In genomic region chr12:110447306-110447705, GRCm38 (mm10) we compare ENCODE assay signal across 8 mouse cellular contexts. TPM values are rescaled to one million over a fixed set of nuclear protein-coding genes. Genes with fewer than 3 reads are reported as not detected.
DNase-seq lines count a peak whose midpoint lies in the region; ATAC-seq lines count a peak whose summit lies in the region.

No protein-coding gene starts in this region.

- H3K4me1 ChIP-seq in neural tube, embryonic 13.5 days (replicated peaks): peaks cover 22% of the 10 kb centered on the region

- peak; percentile 63 for ATAC-seq in neural tube, embryonic 13.5 days (ENCODE audit: low read depth)

- DNase-seq in B cell, adult 2 months: peak; percentile 58 to 64
- peak; percentile 60 for DNase-seq in R1 (ENCODE audit: low read depth, low spot score)
- peak; percentile 72 to 75 for DNase-seq in cerebellum, postnatal 25 days
- DNase-seq in heart, adult 18-20 months: peak; percentile 51 to 64
- peak; percentile 57 for DNase-seq in kidney, adult 18-20 months
- DNase-seq in lung, adult 18-20 months: peak; percentile 41 to 54
- peak; percentile 54 for DNase-seq in thymus, postnatal 0 days (ENCODE audit: low spot score)

- H3K27me3 ChIP-seq in neural tube, embryonic 13.5 days: peaks cover 19% of the 10 kb centered on the region; the same call in 1 of the 2 replicates

- peak overlapping the region; percentile 91 for H3K4me3 ChIP-seq in neural tube, embryonic 13.5 days

- peak overlapping the region; percentile 76 for H3K4me2 ChIP-seq in neural tube, embryonic 13.5 days

- under 1% methylated on average over 39 of the region's 39 CpGs for WGBS in neural tube, embryonic 13.5 days

- H3K9ac ChIP-seq in neural tube, embryonic 13.5 days: peak overlapping the region; percentile 88

- peak overlapping the region; percentile 97 for H3K27ac ChIP-seq in neural tube, embryonic 13.5 days (replicated peaks)

- peaks cover 10% of the 10 kb centered on the region for H3K36me3 ChIP-seq in neural tube, embryonic 13.5 days

- H3K9me3 ChIP-seq in neural tube, embryonic 13.5 days: no peaks in the 10 kb centered on the region

RNA-seq across cellular contexts. Expression of gene Ppp2r5c, which starts 0.4 kb away (rescaled TPM):
- 10 to 100 TPM; 91.7 to 91.9 TPM for total RNA-seq in heart, adult 18-20 months (2021)
- polyA plus RNA-seq in neural tube, embryonic 13.5 days (2015; fragmentation: Nextera tagmentation; extraction: Ambion mirVana): 140 and 151 TPM in 2 replicates
- 309 and 319 TPM in 2 replicates for polyA plus RNA-seq in thymus, postnatal 0 days (2015; fragmentation: Nextera tagmentation; extraction: Ambion mirVana)

Comparison
In these comparisons a context has a peak if more than half of its experiments do, and no peak if none do; other contexts are left out.
1. Peak in every context shown above with its lines: DNase-seq, ATAC-seq, H3K4me3 ChIP-seq and H3K27ac ChIP-seq.